Mouse (Mus musculus) gastrocnemius, postnatal 10 days (tissue): ENCODE results near the gene Myo16. TPM values are rescaled to one million over a fixed set of nuclear protein-coding genes. Genes with fewer than 3 reads are reported as not detected.
A peak's percentile ranks its signal among the peaks of the same experiment; 100 is the strongest.

Experiments
- DNase-seq: peaks from one replicate; pipeline ENCODE4 v3.0.0; 2021; ENCODE audit warnings: mixed read lengths
- total RNA-seq, 2 experiments: library from RNA; stranded (reverse); gene quantifications; 2 replicates each; pipeline ENCODE4 v1.2.3; 2021

Gene Myo16
- total RNA-seq, 2 experiments from 2014 or later = 3.9 to 5.3 TPM

GRCm38 (mm10) chr8:10557961-10558360 lies 404.2 kb downstream of the Myo16 start:
- DNase-seq = no peak

- DNase-seq = no peak
These were observed 405.8 kb downstream of the Myo16 start for GRCm38 (mm10) chr8:10559479-10559878.

- DNase-seq = no peak
These were observed 407.9 kb downstream of the Myo16 start for GRCm38 (mm10) chr8:10561616-10562015.

GRCm38 (mm10) chr8:10562046-10562445 lies 408.3 kb downstream of the Myo16 start:
- no peak for DNase-seq

GRCm38 (mm10) chr8:10562636-10563035 lies 408.9 kb downstream of the Myo16 start:
- no peak for DNase-seq

GRCm38 (mm10) chr8:10565231-10566029 lies 411.7 kb downstream of the Myo16 start:
- no peak for DNase-seq

GRCm38 (mm10) chr8:10568448-10568847 lies 414.7 kb downstream of the Myo16 start:
- DNase-seq = no peak

- DNase-seq = peak; percentile 90
These were observed 420.4 kb downstream of the Myo16 start for GRCm38 (mm10) chr8:10574096-10574495.

GRCm38 (mm10) chr8:10575244-10575643 lies 421.5 kb downstream of the Myo16 start:
- DNase-seq = no peak

- DNase-seq = peak; percentile 63
These were observed 433.4 kb downstream of the Myo16 start for GRCm38 (mm10) chr8:10586956-10587744.

- no peak for DNase-seq
These were observed 435.8 kb downstream of the Myo16 start for GRCm38 (mm10) chr8:10589422-10589933.

- DNase-seq = no peak
These were observed 439.2 kb downstream of the Myo16 start for GRCm38 (mm10) chr8:10592917-10593316.

- DNase-seq = no peak
These were observed 442.6 kb downstream of the Myo16 start for GRCm38 (mm10) chr8:10596353-10596752.

GRCm38 (mm10) chr8:10597595-10597994 lies 443.9 kb downstream of the Myo16 start:
- no peak for DNase-seq

- DNase-seq = no peak
These were observed 445.2 kb downstream of the Myo16 start for GRCm38 (mm10) chr8:10598889-10599288.

- DNase-seq = no peak
These were observed 452.5 kb downstream of the Myo16 start for GRCm38 (mm10) chr8:10606028-10606815.

- no peak for DNase-seq
These were observed 453.1 kb downstream of the Myo16 start for GRCm38 (mm10) chr8:10606816-10607209.

- DNase-seq = no peak
These were observed 457.9 kb downstream of the Myo16 start for GRCm38 (mm10) chr8:10611636-10612035.

- no peak for DNase-seq
These were observed 459.7 kb downstream of the Myo16 start for GRCm38 (mm10) chr8:10613371-10613770.

GRCm38 (mm10) chr8:10619689-10620088 lies 466.0 kb downstream of the Myo16 start:
- DNase-seq = no peak

- DNase-seq = no peak
These were observed 471.6 kb downstream of the Myo16 start for GRCm38 (mm10) chr8:10625262-10625661.

- no peak for DNase-seq
These were observed 475.0 kb downstream of the Myo16 start for GRCm38 (mm10) chr8:10628725-10629124.
